Mouse (Mus musculus) embryonic facial prominence, embryonic 14.5 days (tissue): ENCODE measurements at regions not wholly inside any gene's neighbourhood (a gene's known extent, or its start where the extent isn't known, plus 50 kb on each side); places are given as distances from the start of the nearest gene placed in this dataset.

Source experiments
- ATAC-seq: fragments of 200-750 bp; cut with Nextera tagmentation; 2 replicates; pipeline ENCODE4 v1.8.0; 2017; ENCODE audit warnings: low read depth, moderate number of reproducible peaks, moderate TSS enrichment
- DNase-seq: peaks from one replicate; pipeline ENCODE4 v3.0.0-alpha.2; 2015; ENCODE audit warnings: low spot score
- H3K27ac ChIP-seq: fragments of 300-500 bp; sonication (generic); replicated peaks from 2 replicates; pipeline ENCODE4 v1.5.1; 2014; ENCODE audit warnings: low read depth, mild to moderate bottlenecking, low read length, moderate library complexity
- H3K27me3 ChIP-seq: fragments of 300-500 bp; sonication (generic); replicated peaks from 2 replicates; pipeline ENCODE4 v1.6.1; 2014; ENCODE audit warnings: low read length; ENCODE audit not compliant: control insufficient read depth, insufficient read depth
- H3K36me3 ChIP-seq: fragments of 300-500 bp; sonication (generic); 2 replicates; pipeline ENCODE4 v1.6.1; 2014; ENCODE audit warnings: low read length, mixed read lengths; ENCODE audit not compliant: control insufficient read depth, insufficient read depth
- H3K4me1 ChIP-seq: fragments of 300-500 bp; sonication (generic); 2 replicates; pipeline ENCODE4 v1.6.1; 2014; ENCODE audit warnings: antibody characterized with exemption, low read length; ENCODE audit not compliant: control insufficient read depth, insufficient read depth
- H3K4me2 ChIP-seq: fragments of 300-500 bp; sonication (generic); 2 replicates; pipeline ENCODE4 v1.6.1; 2014; ENCODE audit warnings: low read depth, mild to moderate bottlenecking, low read length, moderate library complexity, mixed read lengths
- H3K4me3 ChIP-seq: fragments of 300-500 bp; sonication (generic); 2 replicates; pipeline ENCODE4 v1.5.1; 2014; ENCODE audit warnings: low read depth, mild to moderate bottlenecking, low read length
- H3K9ac ChIP-seq: fragments of 300-500 bp; sonication (generic); 2 replicates; pipeline ENCODE4 v1.6.1; 2014; ENCODE audit warnings: low read depth, mild to moderate bottlenecking, low read length, moderate library complexity, mixed read lengths
- H3K9me3 ChIP-seq: fragments of 300-500 bp; sonication (generic); 2 replicates; pipeline ENCODE4 v1.6.1; 2016; ENCODE audit warnings: low read length; ENCODE audit not compliant: control insufficient read depth
- WGBS: fragments of 180-500 bp; shearing (Covaris S2); extraction: QIAGEN DNeasy Blood & Tissue Kit; methylation state at CpG from one replicate; pipeline ENCODE4 v1.1.7; 2014; 5-methylcytosine and 5-hydroxymethylcytosine counted together

DNA sequence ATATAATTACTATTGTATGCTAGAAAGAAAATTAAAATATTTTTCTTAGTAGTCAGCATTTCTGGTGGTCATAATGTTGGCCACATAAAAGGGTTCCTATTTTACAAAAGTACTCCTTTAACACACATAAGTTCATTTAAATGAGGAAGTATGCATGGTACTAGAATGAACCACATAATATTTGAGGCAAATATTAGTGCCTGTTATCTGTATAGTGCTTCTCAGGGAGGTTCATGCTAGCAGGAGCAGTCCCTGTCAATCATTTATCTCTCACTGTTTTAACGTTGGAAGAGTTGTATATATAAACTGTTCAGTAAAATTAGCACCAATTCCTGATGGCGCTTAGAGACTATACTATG lies 70.0 kb upstream of the Fn1 start:
- 70% methylated on average over 2 of the region's 2 CpGs for WGBS

GRCm38 (mm10) chr1:71722211-71723038 lies 69.4 kb upstream of the Fn1 start:
- no peak overlapping the region for H3K9ac ChIP-seq
- no peaks in the 10 kb centered on the region for H3K9me3 ChIP-seq
- no peak overlapping the region for H3K4me2 ChIP-seq
- no peak for DNase-seq
- H3K27me3 ChIP-seq: no peaks in the 10 kb centered on the region
- H3K27ac ChIP-seq: no peak overlapping the region
- ATAC-seq: no peak
- no peaks in the 10 kb centered on the region for H3K4me1 ChIP-seq
- H3K4me3 ChIP-seq: no peak overlapping the region
- 70% methylated on average over 6 of the region's 6 CpGs for WGBS
- no peaks in the 10 kb centered on the region for H3K36me3 ChIP-seq

More for the DNA sequence above, 70.0 kb upstream of the Fn1 start:
- Histone ChIP-seq H3K27me3 (no peaks in the 10 kb centered on the region), H3K4me1 (no peaks in the 10 kb centered on the region), H3K9me3 (no peaks in the 10 kb centered on the region), H3K9ac (no peak overlapping the region), H3K36me3 (no peaks in the 10 kb centered on the region), H3K4me2 (no peak overlapping the region), H3K27ac (no peak overlapping the region), H3K4me3 (no peak overlapping the region)
- DNase-seq: no peak
- no peak for ATAC-seq
